Mouse (Mus musculus): ENCODE results near the gene Myt1l. TPM values are rescaled to one million over a fixed set of nuclear protein-coding genes. Genes with fewer than 3 reads are reported as not detected.

Gene Myt1l
- polyA plus RNA-seq, 1 experiment from 2014 or later, result 1.2 TPM

- no peak overlapping the region for H3K4me2 ChIP-seq (replicated peaks; ENCODE audit: low read depth)
- 0 out of 2 replicates have a peak, but pooled peaks cover 6% of the 10 kb centered on the region for H3K4me1 ChIP-seq (replicated peaks; ENCODE audit: control insufficient read depth, insufficient read depth, low read length)
- H3K36me3 ChIP-seq (ENCODE audit: control insufficient read depth, insufficient read depth), result no peaks in the 10 kb centered on the region
- no peak overlapping the region for H3K9ac ChIP-seq (ENCODE audit: low read depth, low read length)
- peak overlapping the region; percentile 41; the same call in 1 of the 2 replicates for H3K27ac ChIP-seq (ENCODE audit: low read depth, low read length)
- H3K9me3 ChIP-seq (ENCODE audit: control insufficient read depth), result no peaks in the 10 kb centered on the region
- WGBS, result 62% methylated on average over 6 of the region's 6 CpGs
- no peak for TF ChIP-seq CTCF (IDR thresholded peaks at IDR 0.05; ENCODE audit: low read depth)
- H3K4me3 ChIP-seq (ENCODE audit: low read depth, low read length), result no peak overlapping the region
- H3K27me3 ChIP-seq (replicated peaks; ENCODE audit: control insufficient read depth, insufficient read depth, low read length), result no peaks in the 10 kb centered on the region
- no peak for ATAC-seq
These were observed 422.9 kb downstream of the Myt1l start for GRCm38 (mm10) chr12:29951043-29951442.

- Histone ChIP-seq H3K27ac (ENCODE audit: low read depth, low read length) (no peak overlapping the region), H3K4me3 (ENCODE audit: low read depth, low read length) (no peak overlapping the region), H3K36me3 (ENCODE audit: control insufficient read depth, insufficient read depth) (no peaks in the 10 kb centered on the region), H3K4me1 (replicated peaks; ENCODE audit: control insufficient read depth, insufficient read depth, low read length) (0 out of 2 replicates have a peak, but pooled peaks cover 6% of the 10 kb centered on the region), H3K9me3 (ENCODE audit: control insufficient read depth) (no peaks in the 10 kb centered on the region), H3K9ac (ENCODE audit: low read depth, low read length) (no peak overlapping the region), H3K27me3 (replicated peaks; ENCODE audit: control insufficient read depth, insufficient read depth, low read length) (no peaks in the 10 kb centered on the region), H3K4me2 (replicated peaks; ENCODE audit: low read depth) (no peak overlapping the region)
- no peak for ATAC-seq
- 87% methylated on average over 5 of the region's 5 CpGs for WGBS
- TF ChIP-seq CTCF (IDR thresholded peaks at IDR 0.05; ENCODE audit: low read depth), result no peak
These were observed 423.3 kb downstream of the Myt1l start for GRCm38 (mm10) chr12:29951485-29951884.

GRCm38 (mm10) chr12:29952102-29952501 is 423.9 kb downstream of the Myt1l start:
- no peak overlapping the region for H3K4me2 ChIP-seq (replicated peaks; ENCODE audit: low read depth)
- H3K27me3 ChIP-seq (replicated peaks; ENCODE audit: control insufficient read depth, insufficient read depth, low read length), result no peaks in the 10 kb centered on the region
- 0 out of 2 replicates have a peak, but pooled peaks cover 6% of the 10 kb centered on the region for H3K4me1 ChIP-seq (replicated peaks; ENCODE audit: control insufficient read depth, insufficient read depth, low read length)
- H3K9me3 ChIP-seq (ENCODE audit: control insufficient read depth), result no peaks in the 10 kb centered on the region
- WGBS, result 65% methylated on average over 6 of the region's 6 CpGs
- no peaks in the 10 kb centered on the region for H3K36me3 ChIP-seq (ENCODE audit: control insufficient read depth, insufficient read depth)
- no peak for ATAC-seq
- no peak overlapping the region; the same call in 1 of the 2 replicates for H3K27ac ChIP-seq (ENCODE audit: low read depth, low read length)
- H3K4me3 ChIP-seq (ENCODE audit: low read depth, low read length), result no peak overlapping the region
- no peak overlapping the region for H3K9ac ChIP-seq (ENCODE audit: low read depth, low read length)
- no peak for TF ChIP-seq CTCF (IDR thresholded peaks at IDR 0.05; ENCODE audit: low read depth)

- ATAC-seq, result no peak
- no peaks in the 10 kb centered on the region for H3K27me3 ChIP-seq (replicated peaks; ENCODE audit: control insufficient read depth, insufficient read depth, low read length)
- no peak overlapping the region for H3K4me2 ChIP-seq (replicated peaks; ENCODE audit: low read depth)
- WGBS, result 59% methylated on average over 11 of the region's 11 CpGs
- H3K9me3 ChIP-seq (ENCODE audit: control insufficient read depth), result no peaks in the 10 kb centered on the region
- H3K27ac ChIP-seq (ENCODE audit: low read depth, low read length), result no peak overlapping the region
- H3K4me1 ChIP-seq (replicated peaks; ENCODE audit: control insufficient read depth, insufficient read depth, low read length), result 0 out of 2 replicates have a peak, but pooled peaks cover 6% of the 10 kb centered on the region
- H3K36me3 ChIP-seq (ENCODE audit: control insufficient read depth, insufficient read depth), result no peaks in the 10 kb centered on the region
- no peak for TF ChIP-seq CTCF (IDR thresholded peaks at IDR 0.05; ENCODE audit: low read depth)
- no peak overlapping the region for H3K4me3 ChIP-seq (ENCODE audit: low read depth, low read length)
- H3K9ac ChIP-seq (ENCODE audit: low read depth, low read length), result no peak overlapping the region
These were observed 425.8 kb downstream of the Myt1l start for GRCm38 (mm10) chr12:29953999-29954398.

GRCm38 (mm10) chr12:29954464-29954863 is 426.3 kb downstream of the Myt1l start:
- 0 out of 2 replicates have a peak, but pooled peaks cover 6% of the 10 kb centered on the region for H3K4me1 ChIP-seq (replicated peaks; ENCODE audit: control insufficient read depth, insufficient read depth, low read length)
- no peak for TF ChIP-seq CTCF (IDR thresholded peaks at IDR 0.05; ENCODE audit: low read depth)
- ATAC-seq, result no peak
- WGBS, result 69% methylated on average over 3 of the region's 3 CpGs
- no peaks in the 10 kb centered on the region for H3K9me3 ChIP-seq (ENCODE audit: control insufficient read depth)
- H3K27me3 ChIP-seq (replicated peaks; ENCODE audit: control insufficient read depth, insufficient read depth, low read length), result no peaks in the 10 kb centered on the region
- no peak overlapping the region for H3K4me3 ChIP-seq (ENCODE audit: low read depth, low read length)
- H3K4me2 ChIP-seq (replicated peaks; ENCODE audit: low read depth), result no peak overlapping the region
- H3K36me3 ChIP-seq (ENCODE audit: control insufficient read depth, insufficient read depth), result no peaks in the 10 kb centered on the region
- no peak overlapping the region for H3K9ac ChIP-seq (ENCODE audit: low read depth, low read length)
- H3K27ac ChIP-seq (ENCODE audit: low read depth, low read length), result no peak overlapping the region

- ATAC-seq, result no peak
- TF ChIP-seq CTCF (IDR thresholded peaks at IDR 0.05; ENCODE audit: low read depth), result no peak
- Histone ChIP-seq H3K36me3 (ENCODE audit: control insufficient read depth, insufficient read depth) (no peaks in the 10 kb centered on the region), H3K4me3 (ENCODE audit: low read depth, low read length) (no peak overlapping the region), H3K27ac (ENCODE audit: low read depth, low read length) (no peak overlapping the region), H3K4me1 (replicated peaks; ENCODE audit: control insufficient read depth, insufficient read depth, low read length) (no peaks in the 10 kb centered on the region), H3K9me3 (ENCODE audit: control insufficient read depth) (no peaks in the 10 kb centered on the region), H3K9ac (ENCODE audit: low read depth, low read length) (no peak overlapping the region), H3K4me2 (replicated peaks; ENCODE audit: low read depth) (no peak overlapping the region), H3K27me3 (replicated peaks; ENCODE audit: control insufficient read depth, insufficient read depth, low read length) (no peaks in the 10 kb centered on the region)
- WGBS, result 81% methylated on average over 12 of the region's 12 CpGs
These were observed 428.8 kb downstream of the Myt1l start for GRCm38 (mm10) chr12:29956969-29957368.

GRCm38 (mm10) chr12:29958637-29959036 is 430.5 kb downstream of the Myt1l start:
- 51% methylated on average over 5 of the region's 5 CpGs for WGBS

More at GRCm38 (mm10) chr12:29958637-29959036, 430.5 kb downstream of the Myt1l start:
- Histone ChIP-seq H3K9me3 (ENCODE audit: control insufficient read depth) (no peaks in the 10 kb centered on the region), H3K27me3 (replicated peaks; ENCODE audit: control insufficient read depth, insufficient read depth, low read length) (no peaks in the 10 kb centered on the region), H3K36me3 (ENCODE audit: control insufficient read depth, insufficient read depth) (no peaks in the 10 kb centered on the region), H3K4me3 (ENCODE audit: low read depth, low read length) (no peak overlapping the region), H3K4me2 (replicated peaks; ENCODE audit: low read depth) (no peak overlapping the region), H3K4me1 (replicated peaks; ENCODE audit: control insufficient read depth, insufficient read depth, low read length) (no peaks in the 10 kb centered on the region), H3K27ac (ENCODE audit: low read depth, low read length) (no peak overlapping the region), H3K9ac (ENCODE audit: low read depth, low read length) (no peak overlapping the region)
- ATAC-seq, result no peak
- TF ChIP-seq CTCF (IDR thresholded peaks at IDR 0.05; ENCODE audit: low read depth), result no peak

Data from intestine, postnatal 0 days (tissue).